Comparison of ENCODE assay signal across 8 mouse cellular contexts in genomic region chr10:120270777-120271176, GRCm38 (mm10). TPM values are rescaled to one million over a fixed set of nuclear protein-coding genes. Genes with fewer than 3 reads are reported as not detected.
DNase-seq lines count a peak whose midpoint lies in the region; TF ChIP-seq lines count a peak whose summit lies in the region.

No protein-coding gene starts in this region.

- no peak overlapping the region for H3K4me3 ChIP-seq in lung, adult 2 months (replicated peaks; ENCODE audit: extremely low read depth, low read depth, low read length)

- intact Hi-C loops in heart, postnatal 10 days (cut with DNase I), result no loop called here

- H3K4me1 ChIP-seq in lung, adult 2 months (ENCODE audit: control insufficient read depth, insufficient read depth, low read length), result no peaks in the 10 kb centered on the region

- DNase-seq in adrenal gland, adult 18-20 months (ENCODE audit: low spot score in 2 of 2), result peak; percentile 46 to 57
- no peak for DNase-seq in adrenal gland, postnatal 4 days (ENCODE audit: low spot score in 2 of 2)
- DNase-seq in layer of hippocampus, adult 11-12 months (ENCODE audit: low spot score), result peak; percentile 23
- DNase-seq in layer of hippocampus, adult 9-11 months, result no peak
- DNase-seq in T-cell, adult 2 months (ENCODE audit: low spot score), result peak; percentile 57
- DNase-seq in heart, postnatal 10 days, result peak; percentile 22 to 67
- DNase-seq in lung, adult 2 months, result peak; percentile 28
- DNase-seq in thymus, postnatal 10 days (ENCODE audit: low spot score in 2 of 2), result peak; percentile 9 to 59

- TF ChIP-seq CTCF in lung, adult 2 months (IDR thresholded peaks at IDR 0.05; ENCODE audit: insufficient read depth, low read length), result peak; percentile 19; the same call in 1 of the 2 replicates

- 64% methylated on average over 4 of the region's 4 CpGs for WGBS in lung, adult 2 months

- TF ChIP-seq POLR2A in lung, adult 2 months (IDR thresholded peaks at IDR 0.05; ENCODE audit: borderline replicate concordance, extremely low read depth, low read depth, low read length), result no peak

RNA-seq across cellular contexts. Expression of gene Llph, which starts 43.9 kb away (rescaled TPM):
- 10 to 100 TPM; 26.7 to 34.4 TPM for total RNA-seq in adrenal gland, adult 18-20 months (2021)
- total RNA-seq in adrenal gland, postnatal 4 days (2021), result 10 to 100 TPM; 22.6 to 22.9 TPM
- 1 to 10 TPM; 7.8 to 8.3 TPM for total RNA-seq in heart, postnatal 10 days (2021)
- 3.7 and 6.5 TPM in 2 replicates for polyA plus RNA-seq in lung, adult 2 months (2012; rRNA removed)

Comparison
In these comparisons a context has a peak if more than half of its experiments do, and no peak if none do; other contexts are left out.
1. DNase-seq: peak in adrenal gland, adult 18-20 months (2 of 2), layer of hippocampus, adult 11-12 months (single experiment), T-cell, adult 2 months (single experiment), heart, postnatal 10 days (2 of 2), lung, adult 2 months (single experiment) and thymus, postnatal 10 days (2 of 2); none in adrenal gland, postnatal 4 days (0 of 2) and layer of hippocampus, adult 9-11 months (single experiment).